Mouse (Mus musculus) embryonic fibroblast, embryonic 13.5 days (primary cell): ENCODE measurements at regions not wholly inside any gene's neighbourhood (a gene's known extent, or its start where the extent isn't known, plus 50 kb on each side); places are given as distances from the start of the nearest gene placed in this dataset.

ENCODE experiments used
- CTCF ChIP-seq: IDR thresholded peaks from 2 replicates; pipeline ENCODE4 v1.5.1; 2011; ENCODE audit warnings: mild to moderate bottlenecking, control low read depth, low read length, moderate library complexity, borderline replicate concordance; ENCODE audit not compliant: insufficient read depth
- POLR2A ChIP-seq: IDR thresholded peaks from 2 replicates; pipeline ENCODE4 v1.6.1; 2011; ENCODE audit warnings: low read depth, mild to moderate bottlenecking, control low read depth, low read length, moderate library complexity

DNA sequence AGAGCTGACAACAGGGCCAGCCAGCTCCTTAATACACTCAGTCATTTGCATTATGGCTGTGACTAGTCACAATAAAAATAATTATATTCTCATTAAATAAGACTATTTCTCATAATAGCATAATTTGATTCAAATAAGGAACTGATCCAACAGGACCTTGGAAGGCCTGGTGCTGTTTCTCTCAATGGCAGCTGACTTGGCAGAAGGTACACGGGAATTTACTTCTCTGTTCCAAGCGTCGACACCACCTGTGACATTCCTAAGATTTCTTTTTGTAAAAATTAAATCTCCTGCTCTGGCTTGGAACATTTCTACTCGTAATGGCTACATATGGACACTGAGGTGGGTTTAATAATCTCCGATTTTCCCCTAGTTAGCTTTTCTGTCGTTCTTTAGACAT, 147.1 kb upstream of the Trhde start:
- TF ChIP-seq POLR2A (no peak), CTCF (no peak)
